Mouse (Mus musculus): ENCODE measurements around the gene Macrod2.

DNA sequence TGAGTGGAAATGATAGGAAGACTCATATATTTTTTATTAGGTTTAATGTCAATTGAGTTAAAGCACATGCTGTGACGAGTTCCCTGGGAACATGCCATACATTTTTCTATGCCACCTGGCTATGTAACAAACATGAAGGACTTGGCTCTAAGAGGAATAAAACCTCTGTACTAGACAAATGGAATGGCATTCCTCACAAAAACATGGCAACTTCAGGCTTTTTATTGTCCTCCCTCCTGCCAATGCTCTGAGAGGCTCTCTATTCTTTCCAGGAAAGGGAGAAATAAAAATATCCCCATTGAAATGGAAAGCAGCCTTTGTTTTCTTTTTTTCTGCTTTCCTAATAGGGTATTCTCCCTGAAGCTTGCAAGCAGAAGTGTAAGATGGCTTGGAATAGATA lies 1559.7 kb downstream of the Macrod2 start:
- TF ChIP-seq CTCF (IDR thresholded peaks at IDR 0.05; ENCODE audit: low read depth), result no peak
- no peak for TF ChIP-seq EP300 (IDR thresholded peaks at IDR 0.05; ENCODE audit: low read depth)
